Mouse (Mus musculus) lung, postnatal 0 days (tissue): Measurements from ENCODE around the gene Thumpd2.

Experiments used
- CTCF ChIP-seq: IDR thresholded peaks from 2 replicates; pipeline ENCODE4 v1.5.1; 2016; ENCODE audit warnings: antibody characterized with exemption, mild to moderate bottlenecking
- EP300 ChIP-seq: IDR thresholded peaks from 2 replicates; pipeline ENCODE4 v1.6.1; 2016; ENCODE audit warnings: antibody characterized with exemption, mild to moderate bottlenecking, control low read depth

- TF ChIP-seq CTCF (no peak), EP300 (no peak)
Measured at GRCm38 (mm10) chr17:81044356-81044755, 20.5 kb downstream of the Thumpd2 start.
